Comparison of ENCODE assay signal across 18 mouse cellular contexts in the genomic region with DNA sequence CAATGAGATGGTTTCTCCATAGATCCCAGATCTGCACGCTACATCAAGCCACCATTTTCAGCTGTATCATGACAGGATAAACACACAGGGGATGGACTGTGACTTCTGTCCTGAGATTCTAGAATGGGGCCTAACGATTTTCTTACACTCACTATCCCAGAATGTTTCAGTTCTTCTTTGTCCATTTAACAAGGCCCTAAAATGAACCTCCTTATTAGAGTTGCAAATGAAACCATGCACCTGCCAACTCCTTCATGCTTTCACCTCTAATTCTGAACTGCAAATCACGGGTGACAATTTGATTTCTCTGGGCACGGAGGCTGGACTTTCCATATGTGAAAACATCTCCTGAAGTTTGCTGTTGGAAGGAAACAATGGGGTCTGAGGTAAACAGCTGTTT.
"Had no signal": no experiment of that assay in that cellular context is flagged by ENCODE, and none has a peak within 500 bp of the region (broad histone marks: within the 10 kb centered on the region; RNA-seq: fewer than 3 reads in every experiment).

No protein-coding gene starts in this region.

- H3K27me3 ChIP-seq: liver, embryonic 15.5 days; lung, embryonic 15.5 days; neural tube, embryonic 12.5 days; stomach, embryonic 15.5 days had no signal

- H3K36me3 ChIP-seq: liver, embryonic 15.5 days; lung, embryonic 15.5 days; neural tube, embryonic 12.5 days; stomach, embryonic 15.5 days had no signal

- DNase-seq: liver, postnatal 0 days; lung, adult 2 months; lung, postnatal 14 days; lung, postnatal 36 days; midbrain, embryonic 14.5 days; right cerebral cortex, postnatal 14 days; thymus, adult 2 months; thymus, postnatal 25 days; thymus, postnatal 4 days had no signal

- H3K9me3 ChIP-seq: liver, embryonic 15.5 days; lung, embryonic 15.5 days; megakaryocyte, embryonic 14.5 days; neural tube, embryonic 12.5 days; stomach, embryonic 15.5 days had no signal

- H3K9ac ChIP-seq: liver, embryonic 15.5 days; liver, postnatal 0 days; lung, embryonic 15.5 days; neural tube, embryonic 12.5 days; stomach, embryonic 15.5 days had no signal

- H3K4me3 ChIP-seq: liver, embryonic 15.5 days; lung, embryonic 15.5 days; megakaryocyte, embryonic 14.5 days; neural tube, embryonic 12.5 days; stomach, embryonic 15.5 days had no signal

- H3K4me1 ChIP-seq: stomach, embryonic 15.5 days had no signal

- H3K4me2 ChIP-seq: liver, embryonic 15.5 days; lung, embryonic 15.5 days; neural tube, embryonic 12.5 days; stomach, embryonic 15.5 days had no signal

- H3K27ac ChIP-seq: liver, embryonic 15.5 days; lung, embryonic 15.5 days; macrophage; neural tube, embryonic 12.5 days; stomach, embryonic 15.5 days; stomach, postnatal 0 days had no signal

- ATAC-seq: liver, postnatal 0 days; lung, postnatal 0 days; midbrain, embryonic 16.5 days had no signal
